ENCODE assay signal across 14 mouse cellular contexts in genomic region chr7:40751779-40752178, GRCm38 (mm10).
DNase-seq lines count a peak whose midpoint lies in the region; ATAC-seq lines count a peak whose summit lies in the region.
"Had no signal": no experiment of that assay in that cellular context is flagged by ENCODE, and none has a peak within 500 bp of the region (broad histone marks: within the 10 kb centered on the region; RNA-seq: fewer than 3 reads in every experiment).

No protein-coding gene starts in this region.

- H3K9ac ChIP-seq in embryonic facial prominence, embryonic 14.5 days (ENCODE audit: low read depth, low read length) = no peak overlapping the region
- H3K9ac ChIP-seq in hindbrain, embryonic 15.5 days = no peak overlapping the region
- H3K9ac ChIP-seq: heart, embryonic 13.5 days had no signal

- peak; percentile 5 for DNase-seq in embryonic facial prominence, embryonic 14.5 days (ENCODE audit: low spot score)
- no peak for DNase-seq in embryonic facial prominence, embryonic 10.5 days (ENCODE audit: low spot score)
- peak; percentile 13 to 42 for DNase-seq in layer of hippocampus, postnatal 14 days (ENCODE audit: low spot score in 2 of 2)
- no peak for DNase-seq in layer of hippocampus, postnatal 25 days (ENCODE audit: extremely low spot score in 1 of 2, low spot score in 1 of 2)
- peak; percentile 34 for DNase-seq in retina, embryonic 14.5 days (ENCODE audit: low spot score)
- DNase-seq in right cerebral cortex, postnatal 4 days = no peak
- DNase-seq in lung, postnatal 14 days = no peak
- DNase-seq: gastrocnemius, postnatal 10 days; lung, postnatal 36 days had no signal

- no peaks in the 10 kb centered on the region for H3K4me1 ChIP-seq in embryonic facial prominence, embryonic 14.5 days (ENCODE audit: control insufficient read depth, insufficient read depth, low read length)
- no peaks in the 10 kb centered on the region for H3K4me1 ChIP-seq in embryonic facial prominence, embryonic 10.5 days
- H3K4me1 ChIP-seq in hindbrain, embryonic 15.5 days (replicated peaks) = peaks cover 10% of the 10 kb centered on the region
- H3K4me1 ChIP-seq: heart, embryonic 13.5 days had no signal

- H3K36me3 ChIP-seq in embryonic facial prominence, embryonic 14.5 days (ENCODE audit: control insufficient read depth, insufficient read depth, low read length) = no peaks in the 10 kb centered on the region
- H3K36me3 ChIP-seq in embryonic facial prominence, embryonic 10.5 days (replicated peaks) = no peaks in the 10 kb centered on the region
- no peaks in the 10 kb centered on the region for H3K36me3 ChIP-seq in hindbrain, embryonic 15.5 days
- H3K36me3 ChIP-seq: G1E; heart, embryonic 13.5 days had no signal

- no peak for ATAC-seq in embryonic facial prominence, embryonic 14.5 days (ENCODE audit: low read depth)
- 0 out of 2 replicates have a peak, but pooled peaks have one; percentile 51 for ATAC-seq in hindbrain, embryonic 15.5 days (ENCODE audit: low FRiP score, low read depth)

- no peak overlapping the region for H3K4me3 ChIP-seq in embryonic facial prominence, embryonic 14.5 days (ENCODE audit: low read depth, low read length)
- H3K4me3 ChIP-seq in embryonic facial prominence, embryonic 10.5 days = no peak overlapping the region
- H3K4me3 ChIP-seq in hindbrain, embryonic 15.5 days = no peak overlapping the region
- H3K4me3 ChIP-seq: heart, embryonic 13.5 days; left cerebral cortex, adult 2 months; myocyte had no signal

- H3K27me3 ChIP-seq in embryonic facial prominence, embryonic 14.5 days (replicated peaks; ENCODE audit: control insufficient read depth, insufficient read depth, low read length) = no peaks in the 10 kb centered on the region
- no peaks in the 10 kb centered on the region for H3K27me3 ChIP-seq in embryonic facial prominence, embryonic 10.5 days (replicated peaks; ENCODE audit: low read depth, poor library complexity, severe bottlenecking)
- no peaks in the 10 kb centered on the region for H3K27me3 ChIP-seq in hindbrain, embryonic 15.5 days
- H3K27me3 ChIP-seq: heart, embryonic 13.5 days had no signal

- WGBS in embryonic facial prominence, embryonic 14.5 days = 36% methylated on average over 2 of the region's 2 CpGs
- 71% methylated on average over 2 of the region's 2 CpGs for WGBS in embryonic facial prominence, embryonic 10.5 days
- WGBS in hindbrain, embryonic 15.5 days = 25% methylated on average over 2 of the region's 2 CpGs

- H3K27ac ChIP-seq in embryonic facial prominence, embryonic 14.5 days (replicated peaks; ENCODE audit: low read depth, low read length) = no peak overlapping the region
- no peak overlapping the region for H3K27ac ChIP-seq in embryonic facial prominence, embryonic 10.5 days (replicated peaks)
- no peak overlapping the region for H3K27ac ChIP-seq in hindbrain, embryonic 15.5 days (replicated peaks)
- H3K27ac ChIP-seq: heart, embryonic 13.5 days; left cerebral cortex, adult 2 months had no signal

- H3K4me2 ChIP-seq in embryonic facial prominence, embryonic 14.5 days (ENCODE audit: low read depth, low read length) = no peak overlapping the region
- no peak overlapping the region for H3K4me2 ChIP-seq in hindbrain, embryonic 15.5 days
- H3K4me2 ChIP-seq: heart, embryonic 13.5 days had no signal

- H3K9me3 ChIP-seq in embryonic facial prominence, embryonic 14.5 days (ENCODE audit: control insufficient read depth, low read length) = no peaks in the 10 kb centered on the region
- no peaks in the 10 kb centered on the region for H3K9me3 ChIP-seq in embryonic facial prominence, embryonic 10.5 days
- H3K9me3 ChIP-seq in hindbrain, embryonic 15.5 days = no peaks in the 10 kb centered on the region
- H3K9me3 ChIP-seq: heart, embryonic 13.5 days had no signal

Comparison
In these comparisons a context has a peak if more than half of its experiments do, and no peak if none do; other contexts are left out.
1. DNase-seq: peak in embryonic facial prominence, embryonic 14.5 days (single experiment), layer of hippocampus, postnatal 14 days (2 of 2) and retina, embryonic 14.5 days (single experiment); none in embryonic facial prominence, embryonic 10.5 days (single experiment), layer of hippocampus, postnatal 25 days (0 of 2), right cerebral cortex, postnatal 4 days (single experiment) and lung, postnatal 14 days (single experiment).